Mouse (Mus musculus) cerebellum, adult (tissue): Measurements from ENCODE around the gene Edf1.
"Not testable (repeated sequence)": the region's sequence is repeated elsewhere in the genome, so short reads cannot be mapped to it uniquely, and the experiment has no call there.

Experiments used
- ATAC-seq: cut with Nextera tagmentation; 2 replicates; pipeline ENCODE4 v1.9.2; 2017; ENCODE audit warnings: mild to moderate bottlenecking, moderate library complexity, mixed read lengths; ENCODE audit not compliant: insufficient number of reproducible peaks, low FRiP score, low TSS enrichment

Gene Edf1

GRCm38 (mm10) chr2:25557221-25557963 is at the start of gene Edf1:
TSS of gene Edf1 (plus strand) at chr2:25557847.
- ATAC-seq: peak; percentile 90

GRCm38 (mm10) chr2:25509912-25510311 is 47.7 kb upstream of the Edf1 start:
- ATAC-seq: no peak

DNA sequence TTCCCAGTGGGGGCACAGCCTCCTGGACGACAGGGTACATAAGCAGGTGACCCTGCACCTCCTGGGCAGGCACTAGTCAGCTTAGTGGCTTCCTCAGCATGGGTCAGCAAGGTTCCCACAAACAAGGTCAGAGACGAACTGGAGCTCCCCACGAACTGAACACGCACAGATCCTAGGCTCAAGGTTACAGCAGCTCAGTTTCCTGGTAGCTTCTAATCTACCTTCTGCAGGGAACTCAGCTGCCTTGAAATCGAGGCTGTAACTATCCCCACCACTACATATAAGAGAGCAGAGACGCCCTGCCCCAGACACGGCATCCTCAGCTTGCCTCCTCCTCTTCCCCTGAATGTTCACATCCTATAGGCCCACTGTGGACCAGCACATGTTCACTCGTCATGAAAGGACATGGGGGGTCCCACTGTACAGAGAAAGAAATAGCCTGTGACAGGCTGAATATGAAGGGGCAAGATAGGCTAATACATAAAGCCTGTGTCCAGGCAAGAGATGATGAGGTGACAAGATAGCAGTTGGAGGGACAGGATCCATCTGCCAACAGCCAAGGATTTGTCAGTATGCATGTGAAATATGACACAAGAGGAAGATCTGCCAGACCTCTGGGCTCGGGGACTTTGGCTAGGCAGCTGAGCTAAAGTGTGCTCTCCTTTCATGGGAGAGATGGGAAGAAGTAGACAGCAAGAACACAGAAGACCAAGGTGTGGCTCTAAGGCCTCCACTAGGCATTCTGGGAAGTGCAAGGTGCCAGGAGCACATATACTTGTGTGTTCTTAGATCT is 30.9 kb upstream of the Edf1 start:
- ATAC-seq: no peak

DNA sequence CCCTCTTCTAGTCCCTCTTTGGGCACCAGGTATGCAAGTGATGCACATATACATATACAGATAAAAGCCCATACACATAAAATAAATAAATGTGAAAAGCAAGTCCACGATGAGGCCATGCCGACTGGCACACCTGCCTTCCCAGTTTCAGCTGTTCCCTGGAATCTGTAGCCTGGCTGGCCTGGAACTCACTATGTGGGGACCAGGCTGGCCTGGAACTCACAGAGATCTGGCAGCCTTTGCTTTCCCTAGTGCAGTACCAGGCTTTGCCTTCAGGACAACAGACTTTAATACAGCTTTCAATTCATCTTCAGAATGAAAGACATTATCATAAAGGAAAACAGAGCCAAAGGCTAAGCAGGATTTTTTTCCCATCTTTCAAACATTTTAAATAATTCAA is 23.9 kb upstream of the Edf1 start:
- ATAC-seq: no peak

DNA sequence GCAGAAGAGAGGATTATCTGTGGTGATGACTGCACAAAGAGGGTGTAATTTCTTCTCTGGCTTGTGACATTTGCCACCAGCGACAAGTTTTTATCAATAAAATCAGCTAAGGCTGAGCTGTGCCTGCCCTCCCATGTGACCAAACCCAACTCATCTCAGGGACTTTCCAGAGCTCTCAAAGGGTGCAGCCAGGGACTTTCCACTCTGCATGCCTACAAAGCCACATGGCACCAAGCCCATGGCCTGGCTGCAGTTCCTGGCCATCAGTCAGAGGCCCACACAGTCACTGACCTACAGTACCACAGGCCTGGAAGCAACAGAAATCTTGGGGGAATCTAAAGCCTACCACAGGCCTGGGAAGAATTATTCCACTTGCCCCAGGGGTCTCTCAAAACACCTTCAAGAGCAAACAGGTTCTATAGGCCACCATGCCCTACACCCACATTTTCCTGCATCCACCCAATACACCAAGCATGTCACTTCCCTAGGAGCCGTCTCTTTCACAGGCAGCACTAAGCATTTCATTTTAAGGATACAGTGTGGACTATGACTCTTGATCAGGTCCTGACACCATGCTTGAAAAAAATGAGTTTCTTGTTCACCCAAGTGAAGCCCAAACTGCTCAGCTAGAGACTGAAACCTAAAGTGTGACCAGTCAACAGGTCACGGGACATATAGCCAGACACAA is 23.3 kb upstream of the Edf1 start:
- ATAC-seq: peak; percentile 70; the same call in 1 of the 2 replicates

GRCm38 (mm10) chr2:25534866-25535182 is 22.8 kb upstream of the Edf1 start:
- no peak for ATAC-seq

DNA sequence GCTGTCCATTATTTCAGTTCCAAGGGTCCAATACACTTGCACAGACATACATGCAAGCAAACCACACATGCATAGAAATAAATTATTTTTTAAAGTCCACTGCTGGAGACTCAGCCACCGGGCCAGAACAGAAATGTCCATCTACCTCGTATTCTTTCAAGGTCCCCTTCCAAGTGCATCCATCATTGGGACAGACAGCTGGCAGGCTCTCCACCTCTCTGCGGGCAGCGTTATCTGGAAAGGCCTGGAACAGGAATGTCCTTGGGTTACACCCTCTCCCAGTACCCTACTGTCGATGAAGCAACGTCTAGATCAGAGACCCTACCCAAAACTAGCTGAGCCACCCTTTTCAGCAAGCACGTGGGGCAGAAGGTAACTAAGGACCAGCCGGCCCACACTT is 21.1 kb upstream of the Edf1 start:
- no peak for ATAC-seq

DNA sequence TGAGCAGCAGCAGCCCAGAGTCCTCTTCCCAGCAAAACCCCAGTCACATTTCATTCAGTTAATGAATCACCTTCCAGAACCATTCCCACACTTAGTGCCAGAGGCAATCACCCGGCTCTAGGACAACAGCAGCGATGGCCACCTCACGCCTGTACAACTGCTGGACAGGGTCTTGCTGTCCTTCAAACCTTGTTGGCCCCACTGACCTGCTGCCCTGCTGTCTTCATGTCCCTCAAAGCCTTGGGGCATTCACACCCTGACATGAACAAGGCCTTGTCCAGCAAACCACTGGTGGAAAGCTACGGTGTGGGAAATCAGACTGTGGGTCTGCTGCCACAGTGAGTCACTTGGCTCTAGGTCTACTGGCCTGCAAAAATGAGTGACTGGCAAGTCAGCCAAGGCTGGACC is 17.1 kb upstream of the Edf1 start:
- ATAC-seq: no peak

GRCm38 (mm10) chr2:25541644-25542367 is 15.8 kb upstream of the Edf1 start:
- no peak for ATAC-seq

DNA sequence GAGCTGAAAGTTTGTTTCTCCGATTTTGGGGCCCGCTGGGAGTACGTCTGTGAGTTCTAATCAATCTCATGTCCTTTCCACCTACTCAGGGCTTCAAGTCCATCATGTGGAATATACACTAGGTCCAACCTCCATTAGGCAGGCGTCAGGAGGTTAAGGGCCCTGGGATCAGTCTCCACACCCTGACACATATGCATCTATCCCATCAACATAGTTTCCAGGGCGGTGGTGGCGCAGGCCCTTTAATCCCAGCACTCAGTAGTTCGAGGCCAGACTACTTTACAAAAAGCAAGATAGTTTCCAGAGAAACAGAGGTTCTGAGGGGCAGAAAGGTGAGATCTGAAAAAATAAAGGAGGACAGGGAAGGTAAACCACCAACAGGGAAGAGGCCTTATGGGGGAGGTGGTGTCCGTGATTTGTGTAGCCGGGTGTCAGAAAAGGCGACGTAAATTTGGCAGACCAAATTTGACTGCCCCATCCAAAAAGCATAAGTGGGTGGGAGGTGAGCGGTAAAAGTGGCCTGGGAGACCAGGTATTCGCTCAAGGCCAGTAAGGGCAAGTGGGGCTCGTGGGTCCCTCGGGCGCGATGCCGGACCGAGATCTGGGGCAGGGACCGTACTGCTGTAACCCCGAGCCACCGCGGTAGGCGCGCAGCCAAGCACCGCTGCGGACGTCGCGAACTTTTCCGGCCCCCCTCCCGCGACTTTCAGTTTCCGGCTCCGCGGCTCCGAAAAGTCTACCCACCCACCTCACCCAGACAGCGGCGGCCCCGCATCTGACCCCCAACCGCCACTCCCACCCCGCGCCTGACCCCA is 11.4 kb upstream of the Edf1 start:
- ATAC-seq: no peak

DNA sequence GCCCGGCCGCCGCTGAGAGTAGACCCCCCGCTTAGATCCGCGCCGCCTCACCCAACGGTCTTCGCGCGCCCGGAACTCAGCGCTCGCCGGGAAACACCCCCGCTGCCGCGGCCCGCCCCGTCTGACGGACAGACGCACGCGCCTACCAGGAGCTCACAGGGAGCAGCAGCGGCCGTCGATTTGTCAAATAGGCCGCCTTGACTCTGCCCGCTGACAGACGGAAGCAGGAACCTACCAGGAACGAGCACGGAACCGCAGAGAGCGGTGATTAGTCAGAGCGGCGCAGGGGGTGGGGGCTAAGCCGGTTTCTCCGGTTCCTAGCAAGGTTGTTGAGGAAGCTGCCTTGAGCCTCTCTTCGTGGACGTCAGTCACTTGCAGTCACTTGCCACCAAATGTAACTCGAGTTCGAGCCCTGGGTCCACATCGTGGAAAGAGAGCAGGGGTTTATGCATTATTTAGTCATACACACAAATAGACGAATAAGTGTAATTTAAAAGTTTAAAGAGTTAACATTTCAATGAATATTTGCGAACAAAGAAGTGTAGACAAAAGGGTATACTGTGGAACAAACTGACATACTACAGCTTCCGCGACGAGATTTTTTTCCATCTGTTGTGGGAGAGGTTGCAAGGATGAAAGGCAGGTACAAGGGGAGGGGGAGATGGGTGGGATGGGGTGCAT is 10.7 kb upstream of the Edf1 start, which contains the start of gene Traf2:
Gene Traf2, minus strand, starts transcription at position 130 of the 681 bp plus-strand sequence.
- ATAC-seq: peak; percentile 98

DNA sequence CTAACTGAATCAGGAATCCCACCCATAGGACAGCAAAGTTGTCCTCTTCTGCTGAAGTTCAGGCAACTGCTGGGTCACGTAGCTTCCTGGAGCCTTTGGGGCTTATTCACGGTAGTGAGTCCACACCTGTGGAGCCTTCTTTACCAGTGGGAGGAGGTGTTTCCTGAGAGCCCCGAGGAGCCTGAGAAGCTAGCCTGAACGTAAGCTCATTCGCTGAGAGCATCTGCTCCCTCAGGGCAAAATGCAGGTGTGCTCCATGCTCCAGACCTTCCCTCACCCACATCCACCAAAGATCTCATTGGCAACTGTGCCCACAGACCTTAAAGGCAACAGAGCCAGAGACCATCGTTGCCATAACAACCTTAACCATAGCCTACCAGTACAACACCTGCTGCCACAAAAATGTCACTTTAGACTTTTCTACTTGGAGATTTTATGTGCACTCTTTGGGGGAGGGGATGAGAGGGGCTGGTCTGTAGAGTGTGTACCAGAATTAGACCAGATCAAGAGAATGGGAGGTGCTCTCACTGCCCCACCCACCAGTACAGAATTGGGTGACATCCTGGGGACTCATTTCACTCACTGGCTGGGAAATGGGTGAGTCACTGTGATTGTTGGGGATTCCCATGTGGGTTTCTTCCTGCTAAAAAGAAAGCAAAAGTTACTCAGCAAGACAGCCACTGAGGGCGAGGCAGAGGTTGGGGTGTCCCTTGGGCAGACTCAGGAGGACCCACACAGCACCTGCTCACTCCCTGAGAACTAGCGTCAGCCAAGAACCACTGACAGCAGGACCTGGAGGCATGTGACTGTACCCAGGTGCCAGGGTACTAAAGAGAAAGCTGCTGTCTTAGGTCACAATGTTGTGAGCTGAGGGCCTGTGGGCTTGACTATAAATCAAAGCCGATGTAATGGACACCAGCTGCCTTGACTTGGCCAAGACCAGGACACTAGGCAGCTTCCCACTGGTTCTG is 8.3 kb upstream of the Edf1 start:
- no peak for ATAC-seq

DNA sequence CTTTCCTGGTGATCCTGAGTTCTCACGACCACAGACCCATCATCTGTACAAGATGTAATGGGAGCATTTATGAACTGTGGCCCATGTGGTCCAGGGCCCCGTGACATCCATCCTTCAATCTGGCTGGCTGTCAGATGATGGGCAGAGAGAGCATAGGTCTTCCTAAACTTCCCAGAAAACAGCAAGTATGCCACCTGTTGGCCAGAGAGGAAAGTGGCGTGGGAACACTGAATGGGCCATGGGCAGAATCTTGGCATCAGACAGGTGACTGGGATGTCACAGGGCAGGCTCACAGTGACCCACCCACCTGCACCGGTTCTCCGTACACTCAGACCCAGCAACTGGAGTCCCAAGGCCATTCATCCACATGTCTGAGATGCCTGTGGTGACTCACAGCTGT is 6.5 kb upstream of the Edf1 start:
- no peak for ATAC-seq

DNA sequence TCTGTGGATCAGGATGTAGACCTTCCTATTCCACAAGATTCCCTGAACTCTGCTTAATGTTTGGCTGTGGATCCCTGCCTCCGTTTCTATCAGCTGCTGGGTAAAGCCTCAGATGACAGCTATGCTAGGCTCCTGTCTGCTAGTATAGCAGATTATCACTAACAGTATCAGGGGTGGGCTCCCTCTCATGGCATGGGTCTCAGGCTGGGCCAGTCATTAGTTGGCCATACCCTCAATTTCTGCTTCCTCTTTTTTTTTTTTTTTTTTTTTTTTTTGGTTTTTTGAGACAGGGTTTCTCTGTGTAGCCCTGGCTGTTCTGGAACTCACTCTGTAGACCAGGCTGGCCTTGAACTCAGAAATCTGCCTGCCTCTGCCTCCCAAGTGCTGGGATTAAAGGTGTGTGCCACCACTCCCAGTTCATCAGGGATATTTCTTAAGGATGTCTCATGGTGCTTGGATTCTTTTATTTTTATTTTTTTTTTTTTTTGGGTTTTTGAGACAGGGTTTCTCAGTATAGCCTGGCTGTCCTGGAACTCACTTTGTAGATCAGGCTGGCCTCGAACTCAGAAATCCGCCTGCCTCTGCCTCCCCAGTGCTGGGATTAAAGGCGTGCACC is 4.4 kb upstream of the Edf1 start:
- ATAC-seq: not testable (repeated sequence)

GRCm38 (mm10) chr2:25555479-25555878 is 2.2 kb upstream of the Edf1 start:
- not testable (repeated sequence) for ATAC-seq

DNA sequence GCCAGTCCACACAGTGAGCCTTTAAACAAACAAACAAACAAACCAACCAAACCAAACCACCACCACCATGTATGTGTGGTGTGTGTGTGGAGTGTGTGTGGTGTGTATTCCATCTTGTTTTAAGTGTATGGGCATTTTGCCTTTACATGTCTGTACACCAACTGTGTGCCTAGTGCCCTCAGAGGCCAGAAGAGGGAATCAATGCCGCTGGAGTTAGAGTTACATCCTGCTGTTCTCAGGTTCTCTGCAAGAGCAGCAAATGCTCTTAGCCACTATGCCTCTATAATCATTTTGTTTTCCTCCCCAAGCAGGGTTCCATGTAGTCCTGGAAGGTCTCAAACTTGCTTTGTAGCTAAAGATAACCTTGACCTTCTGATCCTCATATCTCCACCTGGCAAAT is 1.4 kb upstream of the Edf1 start:
- no peak for ATAC-seq

GRCm38 (mm10) chr2:25557964-25558360 is 315 bp downstream of the Edf1 start:
- ATAC-seq: no peak

- no peak for ATAC-seq
Observed at GRCm38 (mm10) chr2:25558774-25559173, 1.1 kb downstream of the Edf1 start.
